Comparison of ENCODE assay signal across 11 mouse cellular contexts in genomic region chr13:37658034-37658433, GRCm38 (mm10).
A peak's percentile ranks its signal among the peaks of the same experiment; 100 is the strongest.
DNase-seq lines count a peak whose midpoint lies in the region; ATAC-seq and TF ChIP-seq lines count a peak whose summit lies in the region.
"Had no signal": no experiment of that assay in that cellular context is flagged by ENCODE, and none has a peak within 500 bp of the region (broad histone marks: within the 10 kb centered on the region; RNA-seq: fewer than 3 reads in every experiment).

No protein-coding gene starts in this region.

- no peaks in the 10 kb centered on the region for H3K36me3 ChIP-seq in kidney, adult 2 months (ENCODE audit: control insufficient read depth, insufficient read depth, low read length)
- H3K36me3 ChIP-seq in G1E (replicated peaks), result no peaks in the 10 kb centered on the region
- H3K36me3 ChIP-seq in hindbrain, embryonic 16.5 days (ENCODE audit: control insufficient read depth, insufficient read depth, low read length), result no peaks in the 10 kb centered on the region

- no peaks in the 10 kb centered on the region for H3K27me3 ChIP-seq in kidney, adult 2 months (replicated peaks; ENCODE audit: control insufficient read depth, insufficient read depth, low read length)
- peaks cover 17% of the 10 kb centered on the region for H3K27me3 ChIP-seq in G1E (ENCODE audit: insufficient read depth, low read length)
- H3K27me3 ChIP-seq in hindbrain, embryonic 16.5 days (replicated peaks; ENCODE audit: control insufficient read depth, insufficient read depth, low read length), result no peaks in the 10 kb centered on the region

- H3K4me1 ChIP-seq in kidney, adult 2 months (ENCODE audit: control insufficient read depth, insufficient read depth, low read length), result no peaks in the 10 kb centered on the region
- peaks cover 9% of the 10 kb centered on the region for H3K4me1 ChIP-seq in G1E (ENCODE audit: insufficient read depth, low read depth, low read length)
- H3K4me1 ChIP-seq in hindbrain, embryonic 16.5 days (ENCODE audit: control insufficient read depth, insufficient read depth, low read depth, low read length), result no peaks in the 10 kb centered on the region

- no peak for ATAC-seq in G1E (ENCODE audit: extremely low read depth, insufficient number of reproducible peaks, low FRiP score, poor library complexity, severe bottlenecking)
- ATAC-seq in hindbrain, embryonic 16.5 days, result no peak
- ATAC-seq: Patski had no signal

- DNase-seq in kidney, adult 2 months, result peak; percentile 23
- DNase-seq in kidney, postnatal 4 days, result no peak
- peak; percentile 8 for DNase-seq in G1E (ENCODE audit: low spot score)
- peak; percentile 73 for DNase-seq in lung, postnatal 36 days
- DNase-seq in spleen, postnatal 4 days (ENCODE audit: low spot score in 2 of 2), result peak; percentile 60 to 73
- DNase-seq in adrenal gland, postnatal 10 days, result no peak
- no peak for DNase-seq in cerebellum, adult 11 months

- TF ChIP-seq CTCF in kidney, adult 2 months (conservative IDR thresholded peaks at IDR 0.05; ENCODE audit: insufficient read depth, insufficient read length, low read depth, low read length), result no peak
- TF ChIP-seq CTCF in G1E (IDR thresholded peaks at IDR 0.05; ENCODE audit: low read depth, low read length), result no peak

- H3K4me2 ChIP-seq in hindbrain, embryonic 16.5 days (ENCODE audit: low read length), result no peak overlapping the region
- H3K4me2 ChIP-seq: hindbrain, embryonic 14.5 days; midbrain, embryonic 11.5 days had no signal

- TF ChIP-seq POLR2A in kidney, adult 2 months (IDR thresholded peaks at IDR 0.05; ENCODE audit: low read depth, low read length), result no peak

- no peaks in the 10 kb centered on the region for H3K9me3 ChIP-seq in G1E (replicated peaks)
- H3K9me3 ChIP-seq in hindbrain, embryonic 16.5 days (ENCODE audit: control insufficient read depth, low read length), result no peaks in the 10 kb centered on the region

- no peak overlapping the region for H3K4me3 ChIP-seq in kidney, adult 2 months (ENCODE audit: insufficient read depth, low read depth, low read length)
- H3K4me3 ChIP-seq in G1E (ENCODE audit: low read depth, low read length), result no peak overlapping the region
- H3K4me3 ChIP-seq in hindbrain, embryonic 16.5 days (ENCODE audit: low read length), result no peak overlapping the region

- 31% methylated on average over 2 of the region's 2 CpGs for WGBS in kidney, adult 2 months
- 63% methylated on average over 2 of the region's 2 CpGs for WGBS in hindbrain, embryonic 16.5 days

- H3K9ac ChIP-seq in hindbrain, embryonic 16.5 days (ENCODE audit: low read depth, low read length), result no peak overlapping the region
- H3K9ac ChIP-seq: hindbrain, embryonic 14.5 days had no signal

- no peak overlapping the region for H3K27ac ChIP-seq in kidney, adult 2 months (ENCODE audit: insufficient read depth, low read depth, low read length)
- H3K27ac ChIP-seq in hindbrain, embryonic 16.5 days (ENCODE audit: low read depth, low read length), result no peak overlapping the region
- H3K27ac ChIP-seq: hindbrain, embryonic 14.5 days had no signal

Comparison
In these comparisons a context has a peak if more than half of its experiments do, and no peak if none do; other contexts are left out.
1. DNase-seq: peak in kidney, adult 2 months (single experiment), G1E (single experiment), lung, postnatal 36 days (single experiment) and spleen, postnatal 4 days (2 of 2); none in kidney, postnatal 4 days (0 of 2), adrenal gland, postnatal 10 days (single experiment) and cerebellum, adult 11 months (single experiment).